Mouse (Mus musculus) lung, postnatal 14 days (tissue): Measurements from ENCODE around the gene Pdpn.
A peak's percentile ranks its signal among the peaks of the same experiment; 100 is the strongest.
"Not testable (repeated sequence)": the region's sequence is repeated elsewhere in the genome, so short reads cannot be mapped to it uniquely, and the experiment has no call there.

Experiments
- DNase-seq: peaks from one replicate; pipeline ENCODE4 v3.0.0; 2021

Gene Pdpn

DNA sequence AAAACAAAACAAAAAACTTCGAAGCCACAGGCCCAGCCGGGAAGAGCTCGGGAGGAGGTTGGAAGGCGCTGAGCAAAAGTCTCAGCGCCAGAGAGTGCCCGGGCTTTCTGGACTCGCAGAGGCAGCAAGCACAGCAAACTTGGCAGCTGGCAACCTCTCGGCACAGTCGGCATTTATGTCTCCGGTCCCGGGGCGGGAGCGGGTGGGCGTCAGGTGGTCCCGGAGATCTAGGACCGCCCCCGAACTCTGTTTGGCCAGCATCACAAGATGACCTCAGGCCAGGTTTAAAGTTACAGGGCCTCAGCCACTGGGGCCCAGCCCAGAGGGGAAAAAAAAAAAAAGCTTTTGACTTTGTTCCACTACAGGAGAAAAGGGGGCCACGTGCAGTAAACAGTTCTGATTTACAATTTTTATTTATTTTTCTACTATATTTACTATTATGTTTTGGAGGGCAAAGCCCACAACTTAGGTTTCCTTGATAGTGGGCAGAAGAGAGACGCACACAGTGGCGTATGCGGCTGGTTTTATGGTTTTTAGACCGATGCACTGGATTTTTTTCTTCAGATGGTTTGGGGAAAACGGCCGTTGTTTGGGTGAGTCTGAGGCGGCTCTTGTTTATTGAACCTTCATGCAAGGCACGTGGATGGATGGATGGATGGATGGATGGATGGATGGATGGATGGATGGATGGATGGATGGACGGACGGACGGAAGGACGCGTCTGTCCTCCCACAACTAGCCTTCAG lies at the start of gene Pdpn:
Gene Pdpn (minus strand): TSS at position 240 of the 746 bp plus-strand sequence.
- peak; percentile 43 for DNase-seq

DNA sequence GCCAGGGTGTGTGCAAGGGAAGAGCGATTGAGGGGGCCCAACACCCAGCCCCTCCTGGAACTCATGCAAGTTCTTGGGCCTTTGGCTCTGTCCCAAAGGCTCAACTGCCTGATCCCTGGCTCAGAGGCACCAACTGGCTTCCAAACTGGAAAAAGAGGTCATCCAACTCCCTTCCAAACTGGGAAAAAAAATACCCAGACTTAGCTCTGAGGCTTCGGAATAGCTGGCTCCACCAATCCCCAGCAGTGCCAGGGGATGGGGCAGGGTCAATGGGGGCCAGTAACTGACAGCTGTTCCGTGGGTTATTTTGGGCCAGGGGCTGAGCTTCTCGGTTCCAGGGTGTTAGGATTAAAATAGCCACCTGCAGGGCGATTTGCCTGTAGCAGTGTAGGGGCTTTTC lies 49.3 kb upstream of the Pdpn start:
- no peak for DNase-seq

DNA sequence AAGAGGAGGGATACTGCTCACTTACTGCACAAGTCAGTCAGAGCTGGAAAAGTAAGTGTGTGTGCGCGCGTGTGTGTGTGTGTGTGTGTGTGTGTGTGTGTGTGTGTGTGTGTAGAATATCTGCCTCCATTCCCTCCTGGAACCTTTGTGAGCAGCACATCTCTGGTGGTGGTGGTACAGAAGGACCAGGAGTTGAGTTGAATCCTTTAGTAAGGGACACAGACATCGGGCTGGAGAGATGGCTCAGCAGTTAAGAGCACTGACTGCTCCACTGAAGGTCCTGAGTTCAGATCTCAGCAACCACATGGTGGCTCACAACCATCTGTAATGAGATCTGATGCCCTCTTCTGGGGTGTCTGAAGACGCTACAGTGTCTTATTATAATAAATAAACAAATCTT lies 46.1 kb upstream of the Pdpn start:
- not testable (repeated sequence) for DNase-seq

DNA sequence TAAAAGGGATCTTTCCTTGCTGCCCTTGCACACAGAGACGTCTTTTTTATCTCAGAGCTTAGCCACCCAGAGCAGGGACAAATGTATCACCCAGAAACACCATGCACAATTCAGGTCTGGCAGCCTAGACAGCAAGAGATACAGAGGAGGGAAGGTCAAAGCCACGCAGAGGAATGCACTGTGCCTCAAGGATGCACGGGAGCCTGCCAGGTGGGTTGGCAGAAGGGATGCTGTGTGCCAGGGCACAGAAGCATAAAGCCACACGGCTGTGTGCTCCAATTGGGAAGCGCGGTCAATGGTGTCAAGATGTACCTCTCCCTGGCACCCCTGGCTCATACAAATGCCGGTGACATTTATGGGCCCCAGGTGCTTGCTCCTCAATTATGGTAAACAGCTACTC lies 42.1 kb upstream of the Pdpn start:
- no peak for DNase-seq

DNA sequence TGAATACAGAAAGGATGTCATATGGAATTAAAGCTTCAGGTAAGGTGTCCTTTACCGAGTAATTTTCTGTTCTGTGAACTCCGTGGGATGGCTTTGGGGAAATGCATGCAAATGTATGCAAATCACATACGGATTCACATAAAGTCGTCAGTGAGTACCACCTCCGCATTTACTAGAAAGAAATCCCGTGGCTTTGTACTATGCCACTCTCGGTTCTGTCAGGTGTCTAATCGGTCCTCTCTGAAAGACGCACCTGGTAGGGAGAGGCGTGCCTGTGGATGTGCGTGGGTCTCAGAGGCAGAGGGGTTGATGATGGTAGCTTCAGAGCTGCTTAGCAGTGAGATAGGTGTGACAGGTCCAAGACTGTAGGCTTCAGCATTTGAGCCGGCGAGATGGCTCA lies 40.4 kb upstream of the Pdpn start:
- no peak for DNase-seq

DNA sequence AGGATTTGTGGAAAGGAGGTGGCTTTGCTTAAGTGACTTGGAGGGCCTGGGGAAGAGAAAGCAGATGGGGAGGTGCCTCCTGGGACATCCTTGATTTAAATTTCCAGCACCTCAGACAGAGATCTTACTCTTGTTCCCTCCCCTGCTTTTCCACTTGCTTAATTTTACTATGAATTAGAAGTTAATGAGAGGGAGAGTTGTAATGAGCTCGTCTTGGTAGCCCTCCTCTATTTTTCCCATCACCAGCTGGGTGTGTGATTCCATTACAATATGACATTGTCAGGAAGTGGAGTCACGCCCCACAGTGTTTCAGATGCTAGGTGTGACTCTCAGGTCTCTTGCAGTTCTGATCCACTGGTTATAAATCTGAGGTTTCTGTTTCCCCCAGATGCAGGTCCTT lies 36.7 kb upstream of the Pdpn start:
- DNase-seq: no peak

DNA sequence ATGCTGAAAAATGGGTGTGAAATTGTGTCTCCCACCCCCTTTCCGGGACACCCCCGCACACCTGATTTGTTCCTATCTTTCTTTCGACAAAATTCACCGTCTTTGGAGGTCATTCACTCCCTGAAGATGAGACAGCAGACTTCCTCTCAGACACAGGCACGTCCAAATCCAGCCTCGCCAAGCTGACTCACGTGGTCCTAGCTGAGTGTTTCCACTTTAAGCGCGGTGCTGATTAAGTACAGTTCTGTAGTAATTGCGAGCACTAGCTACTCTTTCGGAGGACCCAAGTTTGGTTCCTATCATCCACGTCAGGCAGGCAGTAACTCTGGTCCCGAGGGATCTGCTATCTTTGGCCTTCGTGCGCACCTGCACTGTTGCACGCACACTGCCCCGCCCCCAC lies 35.6 kb upstream of the Pdpn start:
- DNase-seq: no peak

DNA sequence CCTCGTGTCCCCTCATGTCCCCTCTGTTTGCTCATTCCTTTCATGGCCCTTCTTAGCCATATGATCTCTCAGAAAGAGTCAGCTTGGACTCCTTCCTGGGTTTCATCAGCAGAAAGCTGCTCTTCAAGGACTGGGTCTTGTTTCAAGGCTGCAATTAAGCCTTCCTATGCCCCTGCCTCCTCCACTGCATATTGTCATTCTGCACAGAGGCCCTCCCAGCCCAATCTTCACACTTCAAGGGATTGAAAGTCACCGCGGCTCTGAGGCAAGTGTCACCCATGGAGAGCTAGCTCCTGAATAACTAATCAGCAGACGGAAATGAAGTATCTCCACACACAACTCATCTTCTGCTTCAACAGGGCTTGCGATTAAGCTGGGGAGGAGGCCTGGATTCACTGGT lies 34.8 kb upstream of the Pdpn start:
- no peak for DNase-seq

DNA sequence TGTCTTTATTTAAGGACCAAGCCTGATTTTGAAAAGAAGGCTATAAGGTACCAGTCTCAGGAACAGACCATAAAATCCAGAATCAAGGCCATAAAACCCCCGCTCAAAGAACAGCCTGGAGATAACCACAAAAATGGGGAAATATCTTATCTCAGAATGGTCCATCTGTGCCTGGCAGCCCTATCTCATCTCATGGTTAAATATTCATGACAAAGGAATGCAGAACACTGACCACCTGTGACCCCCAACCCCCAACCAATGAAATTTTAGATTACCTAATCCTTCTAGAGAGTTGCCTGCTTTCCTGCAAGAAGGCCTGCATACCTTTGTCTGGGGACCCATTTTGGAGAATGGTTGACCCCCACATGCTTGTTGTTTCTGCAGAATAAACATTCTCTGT lies 32.4 kb upstream of the Pdpn start:
- DNase-seq: no peak

DNA sequence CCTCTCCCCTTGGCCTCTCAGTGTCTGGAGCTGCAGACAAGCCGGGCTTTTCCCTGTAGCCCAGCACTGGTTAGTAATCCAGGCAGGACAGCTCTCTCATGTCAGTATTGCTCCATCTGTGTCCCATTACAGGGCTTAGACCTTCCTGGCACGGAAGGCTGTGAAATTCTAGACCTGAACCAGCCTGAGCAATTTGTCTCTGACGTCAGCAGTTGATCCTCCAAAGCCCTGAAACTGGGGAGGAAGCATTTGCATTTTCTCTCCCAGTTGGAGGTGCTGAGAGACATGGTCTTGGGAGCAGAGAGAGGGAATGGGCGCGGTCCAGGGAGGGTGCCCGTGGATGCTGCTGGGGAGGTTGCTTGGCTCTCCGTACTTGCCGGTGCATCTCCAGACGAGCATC lies 31.2 kb upstream of the Pdpn start:
- peak; percentile 6 for DNase-seq

DNA sequence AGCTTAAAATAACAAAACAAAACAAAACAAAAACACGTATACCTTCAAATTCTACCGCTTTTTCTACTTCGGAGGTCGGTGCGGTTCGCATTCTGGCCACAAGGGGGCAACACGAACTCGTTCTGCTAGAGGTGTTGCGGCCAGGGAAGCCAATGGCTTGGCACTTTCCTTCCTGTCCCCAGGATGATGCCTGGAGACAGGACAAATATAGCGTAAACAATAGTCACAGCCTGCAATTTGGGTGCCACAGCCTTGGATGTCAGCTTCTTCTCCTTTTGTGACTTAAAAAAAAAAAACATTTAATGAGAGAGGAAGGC lies 26.2 kb upstream of the Pdpn start:
- peak; percentile 83 for DNase-seq

DNA sequence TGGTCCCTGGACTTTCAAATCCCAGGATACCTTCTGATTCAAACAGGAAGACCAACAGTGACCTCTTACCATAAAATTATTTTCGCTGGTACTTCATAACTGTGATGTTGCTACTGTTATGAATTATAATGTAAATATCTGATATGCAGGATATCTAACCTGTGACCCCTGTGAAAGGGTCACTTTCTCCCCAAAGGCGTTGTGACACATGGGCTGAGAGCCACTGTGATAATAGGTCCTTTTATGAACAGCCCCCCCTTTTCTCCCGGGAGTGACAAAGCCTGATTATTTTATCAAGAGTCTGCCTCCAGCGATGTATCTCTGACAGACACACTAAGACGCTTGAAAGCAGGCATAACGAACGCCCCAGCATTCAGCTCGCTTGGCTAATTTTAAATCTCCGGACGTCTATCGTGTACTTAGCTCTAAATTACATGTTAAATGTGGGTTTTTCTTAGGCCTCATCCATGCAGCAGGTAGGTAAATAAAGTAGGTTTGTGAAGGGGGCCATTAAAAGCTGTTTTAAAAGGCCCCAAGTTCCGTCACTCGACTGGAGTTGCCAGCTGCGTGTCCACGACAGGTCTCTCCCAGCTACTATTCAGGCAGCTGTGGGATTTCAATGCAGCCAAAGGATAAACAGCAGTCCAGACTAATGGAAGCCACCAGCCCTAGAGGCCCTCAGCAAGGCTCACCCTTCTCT lies 25.7 kb upstream of the Pdpn start:
- no peak for DNase-seq

DNA sequence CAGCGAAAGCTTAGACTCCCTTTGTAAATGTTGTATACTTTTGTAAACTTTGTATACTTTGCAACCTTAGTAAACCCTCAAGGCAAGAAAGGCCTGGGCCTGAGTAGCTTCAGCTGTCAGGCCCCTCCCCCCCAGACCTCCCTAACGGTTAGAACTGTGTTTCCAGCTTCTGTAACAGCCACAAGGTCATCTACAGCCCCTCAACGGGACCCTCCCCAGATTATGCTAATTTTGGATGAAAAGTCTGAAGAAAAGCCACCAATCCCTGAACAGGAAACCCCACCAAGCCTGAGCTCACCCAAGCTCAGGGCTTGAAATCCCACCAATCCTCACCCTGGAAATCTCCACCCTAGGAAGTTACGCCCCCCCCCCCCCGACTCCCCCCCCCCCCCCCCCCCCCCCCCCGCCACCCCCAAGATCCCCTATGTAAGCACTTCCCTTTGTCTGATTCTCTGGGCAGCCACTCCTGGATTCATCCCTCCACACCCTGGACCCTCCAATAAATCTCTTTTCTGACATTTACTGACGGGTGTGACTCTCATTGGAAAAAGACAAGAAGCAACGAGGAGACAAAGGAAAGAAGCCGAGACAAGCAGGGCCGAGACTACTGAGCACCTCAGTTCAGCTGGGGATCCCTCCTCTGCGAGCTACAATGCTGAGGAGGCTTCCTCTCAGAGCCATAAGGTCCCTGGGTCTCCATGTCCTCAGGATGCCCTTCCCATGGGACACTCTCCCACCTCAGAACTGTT lies 25.0 kb upstream of the Pdpn start:
- DNase-seq: no peak

DNA sequence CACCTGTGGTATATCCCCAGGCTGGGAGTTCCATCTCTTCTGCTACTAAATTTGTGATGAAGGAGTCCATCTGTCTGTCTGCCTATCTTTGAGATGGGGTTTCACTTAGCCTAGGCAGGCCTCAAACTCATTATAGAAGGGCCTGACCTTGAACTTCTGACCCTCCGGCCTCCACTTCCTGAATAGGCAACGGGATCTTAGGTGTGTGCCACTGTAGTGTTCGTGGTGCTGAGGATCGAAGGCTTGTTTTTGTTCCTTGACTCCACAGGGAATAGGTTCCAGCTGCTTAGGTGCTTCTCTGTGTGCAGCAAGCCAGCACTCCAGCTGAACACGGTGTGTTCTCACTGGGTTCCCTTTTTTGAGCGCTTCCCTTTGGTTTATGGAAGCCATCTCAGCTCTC lies 13.9 kb upstream of the Pdpn start:
- no peak for DNase-seq

DNA sequence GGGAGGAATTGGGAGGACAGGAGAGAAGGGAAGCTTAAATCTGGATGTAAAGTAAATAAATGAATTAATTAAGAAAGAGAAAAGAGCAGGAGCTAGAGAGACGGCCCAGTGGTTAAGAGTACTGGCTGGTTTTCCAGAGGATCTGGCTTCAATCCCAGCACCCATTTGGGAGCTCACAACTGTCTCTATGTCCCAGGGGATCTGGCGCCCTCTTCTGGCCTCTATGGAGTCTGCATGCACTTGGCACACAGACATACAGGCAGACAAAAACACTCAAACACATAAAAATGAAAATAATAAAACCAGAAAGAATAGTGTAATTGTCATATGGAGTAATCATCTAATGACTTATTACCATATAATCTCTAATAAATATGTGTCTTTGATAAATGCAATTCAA lies 12.0 kb upstream of the Pdpn start:
- DNase-seq: peak; percentile 40

DNA sequence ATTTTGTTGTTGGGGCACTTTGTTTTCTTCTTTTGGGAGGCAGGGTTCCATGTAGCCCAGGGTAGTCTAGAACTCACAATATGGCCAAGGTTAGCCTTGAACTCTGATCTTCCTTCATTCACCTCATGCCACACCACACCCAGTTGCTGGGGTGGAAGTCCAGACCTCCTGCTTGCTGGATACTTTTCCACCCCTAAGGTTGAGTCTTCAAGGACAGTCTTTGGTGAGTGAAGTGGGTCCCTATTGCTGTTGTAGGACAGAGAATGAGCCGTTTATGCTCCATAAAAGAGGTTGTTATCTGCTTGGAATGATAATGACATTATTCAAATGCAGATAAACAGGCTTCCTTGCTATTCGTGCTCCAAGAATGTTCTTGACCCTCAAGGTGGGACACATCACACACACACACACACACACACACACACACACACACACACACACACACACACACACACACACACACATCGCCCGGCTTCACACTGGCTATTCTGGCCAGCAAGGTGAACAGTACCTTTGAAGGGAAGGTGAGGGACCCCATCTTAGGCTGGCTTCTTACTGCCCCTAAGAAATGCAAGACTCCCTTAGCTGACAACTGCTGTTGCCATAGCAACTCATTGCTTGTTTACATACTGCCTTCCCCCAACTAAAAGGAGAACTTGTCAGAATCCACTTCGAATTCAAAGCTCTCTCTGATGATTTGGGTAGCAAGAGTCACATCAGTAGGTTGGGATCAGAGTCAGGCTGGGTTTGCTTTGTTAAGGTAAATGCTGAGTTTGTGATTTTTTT lies 6.8 kb upstream of the Pdpn start:
- DNase-seq: no peak

DNA sequence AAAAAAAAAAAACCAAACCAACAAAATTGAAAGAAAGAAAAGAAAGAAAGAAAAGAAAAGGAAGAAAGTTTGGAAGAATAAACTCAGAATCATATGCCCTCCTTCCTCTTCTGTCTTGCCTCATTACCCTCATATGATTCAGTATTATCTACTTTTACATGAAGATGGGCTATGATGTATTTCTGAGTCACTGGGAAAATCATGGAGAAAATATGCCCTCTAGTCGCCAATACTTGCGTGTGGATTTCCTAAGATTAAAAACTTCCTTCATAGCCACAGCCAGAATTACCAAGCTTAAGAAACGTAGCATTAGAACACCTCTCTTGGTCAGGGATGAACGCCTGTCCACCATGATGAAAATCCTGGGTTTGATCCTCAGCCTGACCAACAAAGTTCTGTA lies 5.7 kb upstream of the Pdpn start:
- no peak for DNase-seq

DNA sequence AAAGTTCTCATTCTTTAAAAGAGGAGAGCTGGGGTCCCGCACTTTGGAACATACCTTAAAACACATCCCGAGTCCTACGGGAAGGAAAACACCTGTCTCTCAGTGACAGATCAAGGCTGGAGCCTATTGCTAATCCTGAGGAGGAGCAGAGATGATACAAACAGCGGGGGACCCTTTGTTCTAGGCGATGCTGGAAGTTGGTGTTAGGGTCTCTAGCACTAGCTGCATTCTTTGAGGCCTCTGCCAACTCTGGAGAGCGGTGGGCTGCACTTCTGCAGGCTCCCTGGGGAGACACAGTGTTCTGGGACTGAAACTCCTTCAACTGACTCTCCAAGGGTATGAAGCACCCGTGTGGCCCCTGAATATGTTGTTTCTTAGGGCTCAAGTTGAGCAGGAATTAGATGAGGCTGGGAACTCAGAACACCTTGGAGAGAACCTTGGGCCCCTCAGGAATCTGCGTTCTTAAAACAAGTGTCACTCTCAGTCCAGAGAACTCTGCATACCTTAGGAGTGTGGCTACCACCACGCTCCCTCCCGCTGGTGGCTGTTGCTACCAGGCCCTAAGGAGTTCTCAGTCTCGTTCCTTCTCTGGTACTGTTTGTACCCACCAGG lies 3.0 kb upstream of the Pdpn start:
- DNase-seq: no peak

DNA sequence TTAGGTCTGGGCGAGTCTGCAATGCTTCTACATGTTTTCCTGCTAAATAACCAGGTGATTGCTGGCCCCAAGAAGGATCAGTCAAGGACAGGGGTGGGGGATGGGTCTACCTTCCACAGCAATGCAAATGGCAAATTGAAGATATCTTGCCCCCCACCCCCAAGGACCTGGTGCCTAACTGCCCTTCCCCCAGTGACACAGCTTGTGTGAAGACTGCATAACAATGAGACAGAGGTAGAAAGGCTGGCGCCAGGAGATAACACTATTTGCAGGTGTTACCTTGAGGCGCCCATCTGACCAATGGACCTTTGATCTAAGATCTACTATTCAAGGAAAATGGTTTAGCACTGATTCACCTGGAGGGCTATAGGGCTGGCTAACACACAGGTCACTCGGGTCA lies 2.5 kb upstream of the Pdpn start:
- DNase-seq: no peak

DNA sequence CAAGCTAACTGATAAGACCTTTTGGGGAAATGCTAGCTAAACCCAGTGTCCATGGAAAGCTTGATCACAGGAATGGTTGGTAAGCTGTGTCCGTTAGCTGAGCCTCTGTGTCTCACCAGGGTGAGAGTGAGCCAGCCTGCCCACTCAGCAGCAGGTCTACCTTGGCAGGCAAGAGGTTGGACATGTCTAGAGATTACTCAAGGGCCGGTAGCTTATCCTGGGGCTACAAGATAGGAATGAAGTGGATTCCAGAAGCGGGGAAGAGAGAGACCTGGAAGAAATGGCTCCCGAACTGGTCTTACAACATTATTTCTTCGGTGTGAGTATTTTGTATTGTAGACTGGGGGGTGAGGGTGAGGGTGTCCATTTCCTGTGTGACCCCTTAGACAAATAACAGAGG lies 1.7 kb upstream of the Pdpn start:
- no peak for DNase-seq

DNA sequence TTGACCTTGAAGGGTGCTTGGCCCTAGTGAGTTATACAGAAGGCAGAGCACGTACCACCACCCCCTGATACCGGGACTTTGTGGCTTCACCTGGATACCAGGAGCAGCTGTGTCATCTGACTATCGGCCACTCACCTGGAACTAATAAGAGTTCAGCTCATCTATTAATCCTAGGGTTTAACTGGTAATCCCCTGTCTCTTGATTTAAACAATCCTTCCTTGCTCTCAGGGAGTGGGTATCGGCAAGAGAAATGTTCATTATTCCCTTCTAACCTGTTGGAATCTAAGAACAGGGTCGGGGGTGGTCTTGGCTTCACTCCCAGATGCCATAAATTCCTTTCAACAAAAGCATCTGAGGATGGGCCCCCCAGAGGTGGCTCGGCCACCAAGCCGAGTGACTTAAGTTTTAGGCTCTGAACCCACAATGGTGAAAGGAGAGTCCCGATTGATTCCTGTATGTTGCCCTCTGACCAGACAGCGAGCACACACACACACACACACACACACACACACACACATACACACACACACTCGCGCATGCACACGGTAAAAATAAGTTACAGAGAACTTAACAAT lies 837 bp upstream of the Pdpn start:
- DNase-seq: no peak

DNA sequence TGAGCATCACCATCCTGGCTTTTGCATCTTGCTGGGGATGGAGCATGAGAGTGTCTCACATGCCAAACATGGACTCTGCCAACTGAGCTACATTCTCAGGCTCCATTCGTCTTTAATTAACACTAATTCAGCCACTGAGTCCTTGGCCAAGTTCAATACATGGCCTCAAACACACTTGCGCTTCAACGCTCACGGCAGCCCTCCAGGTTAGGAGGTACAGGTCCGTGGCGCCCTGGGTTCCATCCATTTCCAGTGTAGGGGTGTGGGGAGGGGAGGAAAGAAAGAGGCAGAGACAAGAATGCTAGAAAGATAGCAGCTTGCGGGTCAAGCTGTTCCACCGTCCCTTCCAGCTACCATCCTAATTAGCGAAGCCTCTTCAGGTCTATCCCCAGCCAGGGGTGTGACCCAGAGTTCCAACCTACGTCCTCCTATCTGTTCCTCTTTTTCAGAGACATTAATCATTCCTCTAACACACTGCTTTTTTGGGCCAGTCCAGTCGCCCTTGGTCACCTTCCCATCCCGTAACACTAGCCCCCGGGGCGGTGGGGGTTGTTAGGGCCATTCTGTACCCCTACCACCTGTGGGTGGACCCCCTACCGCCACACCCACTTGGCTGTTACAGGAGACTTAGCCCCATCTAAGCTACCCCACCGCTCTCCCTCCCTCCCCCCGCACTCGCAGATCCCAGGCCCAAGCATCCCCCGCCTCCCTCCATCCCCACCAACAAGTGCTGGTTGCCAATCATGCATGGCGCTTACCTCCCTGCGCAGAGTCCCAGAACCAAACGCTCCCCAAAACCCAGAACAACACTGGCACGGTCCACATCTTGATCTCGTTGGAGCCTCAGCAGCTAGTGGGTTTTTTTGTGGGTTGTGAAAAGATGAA lies 691 bp downstream of the Pdpn start:
- DNase-seq: no peak
